Mouse (Mus musculus) lung, postnatal 0 days (tissue): ENCODE measurements at regions not wholly inside any gene's neighbourhood (a gene's known extent, or its start where the extent isn't known, plus 50 kb on each side); places are given as distances from the start of the nearest gene placed in this dataset.
"Not testable (repeated sequence)": the region's sequence is repeated elsewhere in the genome, so short reads cannot be mapped to it uniquely, and the experiment has no call there.

Source experiments
- ATAC-seq: fragments of 200-750 bp; cut with Nextera tagmentation; 2 replicates; pipeline ENCODE4 v1.8.0; 2017; ENCODE audit warnings: moderate library complexity
- DNase-seq: peaks from one replicate; pipeline ENCODE4 v3.0.0-alpha.2; 2016; ENCODE audit warnings: low spot score
- H3K27ac ChIP-seq: fragments of 300-500 bp; sonication (generic); 2 replicates; pipeline ENCODE4 v1.5.1; 2014; ENCODE audit warnings: antibody characterized with exemption, mild to moderate bottlenecking, low read length, mixed read lengths
- H3K27me3 ChIP-seq: fragments of 300-500 bp; sonication (generic); replicated peaks from 2 replicates; pipeline ENCODE4 v1.6.1; 2014; ENCODE audit warnings: low read length, mixed read lengths; ENCODE audit not compliant: insufficient read depth
- H3K36me3 ChIP-seq: fragments of 300-500 bp; sonication (generic); 2 replicates; pipeline ENCODE4 v1.6.1; 2014; ENCODE audit warnings: low read length, mixed read lengths; ENCODE audit not compliant: insufficient read depth
- H3K4me1 ChIP-seq: fragments of 300-500 bp; sonication (generic); 2 replicates; pipeline ENCODE4 v1.6.1; 2014; ENCODE audit warnings: antibody characterized with exemption, low read depth, low read length, mixed read lengths; ENCODE audit not compliant: insufficient read depth
- H3K4me2 ChIP-seq: fragments of 300-500 bp; sonication (generic); replicated peaks from 2 replicates; pipeline ENCODE4 v1.6.1; 2014; ENCODE audit warnings: low read depth, mild to moderate bottlenecking, low read length, moderate library complexity, mixed read lengths
- H3K4me3 ChIP-seq: fragments of 300-500 bp; sonication (generic); 2 replicates; pipeline ENCODE4 v1.5.1; 2014; ENCODE audit warnings: low read depth, low read length
- H3K9ac ChIP-seq: fragments of 300-500 bp; sonication (generic); replicated peaks from 2 replicates; pipeline ENCODE4 v1.6.1; 2014; ENCODE audit warnings: low read depth, mild to moderate bottlenecking
- H3K9me3 ChIP-seq: fragments of 300-500 bp; sonication (generic); 2 replicates; pipeline ENCODE4 v1.6.1; 2016; ENCODE audit warnings: low read length, mixed read lengths
- CTCF ChIP-seq: IDR thresholded peaks from 2 replicates; pipeline ENCODE4 v1.5.1; 2016; ENCODE audit warnings: antibody characterized with exemption, mild to moderate bottlenecking
- EP300 ChIP-seq: IDR thresholded peaks from 2 replicates; pipeline ENCODE4 v1.6.1; 2016; ENCODE audit warnings: antibody characterized with exemption, mild to moderate bottlenecking, control low read depth
- WGBS: fragments of 180-500 bp; shearing (Covaris S2); extraction: QIAGEN DNeasy Blood & Tissue Kit; methylation state at CpG from one replicate; pipeline ENCODE4 v1.1.7; 2014; 5-methylcytosine and 5-hydroxymethylcytosine counted together

DNA sequence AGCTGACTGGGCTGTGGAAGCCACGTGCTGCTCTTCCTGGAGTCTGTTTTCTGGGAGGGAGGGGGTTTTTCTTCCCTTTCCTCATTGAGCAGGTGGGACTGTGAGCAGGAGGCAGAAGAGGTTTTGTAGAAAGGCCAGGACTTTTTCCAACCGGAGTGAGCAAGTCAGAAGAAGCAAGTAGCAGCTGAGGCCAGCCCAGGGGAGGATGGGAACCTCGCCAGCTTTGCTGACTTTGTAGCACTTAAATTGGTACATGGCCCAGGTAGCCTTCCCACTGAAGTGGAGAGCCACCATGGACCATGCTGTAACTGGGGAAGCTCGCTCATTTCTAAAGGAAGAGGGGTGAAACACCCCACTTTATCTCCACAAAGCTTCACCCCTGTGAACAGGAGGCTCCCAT is 154.1 kb downstream of the Kif26a start:
- 61% methylated on average over 4 of the region's 4 CpGs for WGBS
- TF ChIP-seq EP300 = no peak
- no peak for TF ChIP-seq CTCF
- Histone ChIP-seq H3K9me3 (no peaks in the 10 kb centered on the region), H3K27ac (no peak overlapping the region), H3K4me1 (no peaks in the 10 kb centered on the region), H3K9ac (no peak overlapping the region), H3K27me3 (no peaks in the 10 kb centered on the region), H3K4me2 (no peak overlapping the region), H3K36me3 (no peaks in the 10 kb centered on the region), H3K4me3 (no peak overlapping the region)
- ATAC-seq (no peak), DNase-seq (no peak)

DNA sequence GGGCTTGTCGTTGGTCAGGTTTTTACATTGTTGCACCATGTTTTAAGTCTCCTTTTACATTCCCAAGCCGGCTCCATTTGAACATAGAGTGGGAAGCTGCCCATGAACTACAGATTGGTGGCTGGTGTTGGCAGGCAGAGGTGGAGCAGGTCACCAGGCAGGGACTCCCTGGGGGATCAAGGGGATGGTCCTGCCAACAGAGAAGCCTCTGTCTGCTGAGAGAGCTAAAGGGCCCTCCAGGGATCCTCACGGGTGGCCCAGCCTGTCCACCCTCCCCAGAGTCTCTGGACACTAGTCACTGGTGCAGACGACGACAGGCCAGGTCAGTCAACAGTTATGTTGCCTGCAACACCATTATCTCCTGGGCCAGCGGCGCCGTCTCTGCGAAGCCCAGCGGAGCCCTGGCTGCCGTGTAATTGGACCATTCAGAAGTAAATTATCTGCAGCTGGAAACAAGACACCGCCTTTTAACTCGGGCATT is 155.4 kb downstream of the Kif26a start:
- Histone ChIP-seq H3K4me3 (no peak overlapping the region), H3K4me1 (no peaks in the 10 kb centered on the region), H3K4me2 (no peak overlapping the region), H3K9me3 (no peaks in the 10 kb centered on the region), H3K27me3 (no peaks in the 10 kb centered on the region), H3K27ac (no peak overlapping the region), H3K36me3 (no peaks in the 10 kb centered on the region), H3K9ac (no peak overlapping the region)
- TF ChIP-seq EP300 (no peak), CTCF (no peak)
- 34% methylated on average over 13 of the region's 13 CpGs for WGBS
- DNase-seq (no peak), ATAC-seq (no peak)

DNA sequence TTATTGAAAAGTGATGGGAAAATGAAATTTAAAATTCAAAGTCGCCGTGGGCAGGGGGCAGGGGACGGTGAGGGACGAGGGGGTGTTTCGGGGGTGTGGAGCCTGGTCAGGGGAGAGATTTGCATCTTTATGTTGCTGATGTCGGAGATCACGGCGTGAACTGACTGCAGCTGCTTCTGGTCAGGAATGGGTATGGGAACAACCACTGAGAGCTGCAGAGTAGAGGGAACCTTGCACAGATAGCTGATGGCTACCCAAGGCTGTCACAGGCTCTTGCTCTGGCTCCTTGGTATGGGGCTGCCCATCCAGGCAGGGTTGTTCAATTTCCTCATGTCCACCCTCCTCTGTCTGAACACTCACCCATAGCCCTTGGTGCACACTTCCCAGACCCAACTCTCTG is 155.9 kb downstream of the Kif26a start:
- TF ChIP-seq EP300 (no peak), CTCF (no peak)
- H3K27ac ChIP-seq = no peak overlapping the region
- no peak for DNase-seq
- H3K36me3 ChIP-seq = no peaks in the 10 kb centered on the region
- no peak overlapping the region for H3K4me3 ChIP-seq
- H3K4me2 ChIP-seq = no peak overlapping the region
- H3K4me1 ChIP-seq = no peaks in the 10 kb centered on the region
- H3K27me3 ChIP-seq = no peaks in the 10 kb centered on the region
- H3K9me3 ChIP-seq = no peaks in the 10 kb centered on the region
- ATAC-seq = no peak
- H3K9ac ChIP-seq = no peak overlapping the region
- 55% methylated on average over 8 of the region's 8 CpGs for WGBS

DNA sequence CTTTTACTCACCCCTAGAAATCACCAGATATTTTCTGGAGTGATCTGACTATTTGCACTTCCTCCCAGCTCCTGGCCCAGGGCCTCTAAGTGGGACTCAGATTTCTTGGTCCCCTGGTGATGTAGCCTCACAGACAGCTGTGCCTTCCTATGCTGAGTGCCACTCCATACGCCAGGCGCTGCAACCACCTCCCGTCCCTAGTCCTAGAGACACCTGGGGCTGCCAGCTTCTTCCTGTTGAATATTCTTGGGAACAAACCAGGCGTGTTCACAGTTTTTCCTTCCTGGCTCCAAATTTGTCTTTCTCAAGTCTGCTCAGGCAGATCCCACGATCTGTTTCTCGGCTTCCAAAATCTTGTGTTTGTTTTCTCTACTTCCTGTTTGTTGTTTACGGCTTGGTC is 160.2 kb downstream of the Kif26a start:
- Histone ChIP-seq H3K4me1 (no peaks in the 10 kb centered on the region), H3K27me3 (no peaks in the 10 kb centered on the region), H3K27ac (no peak overlapping the region), H3K4me2 (no peak overlapping the region), H3K36me3 (no peaks in the 10 kb centered on the region), H3K9ac (no peak overlapping the region), H3K4me3 (no peak overlapping the region), H3K9me3 (no peaks in the 10 kb centered on the region)
- ATAC-seq (no peak), DNase-seq (no peak)
- WGBS = 34% methylated on average over 7 of the region's 7 CpGs
- no peak for TF ChIP-seq EP300
- TF ChIP-seq CTCF = no peak

DNA sequence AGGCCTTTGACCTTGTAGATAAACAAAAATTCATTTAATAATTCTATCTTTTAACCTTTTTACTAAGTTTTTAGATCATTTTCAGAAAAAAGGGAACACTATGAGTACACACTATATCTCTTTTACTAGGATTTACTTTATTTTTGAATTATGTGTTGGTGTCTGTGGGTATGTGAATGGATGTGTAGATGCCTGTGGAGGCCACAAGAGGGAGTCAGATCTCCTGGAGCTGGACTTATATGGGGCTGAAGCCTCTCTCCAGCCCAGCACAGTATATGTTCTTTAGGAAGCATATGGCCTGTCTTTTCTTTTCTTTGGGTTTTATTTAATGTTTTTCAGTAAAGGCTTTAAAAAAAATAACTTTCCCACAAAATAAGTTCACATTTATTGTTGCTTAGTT is 162.0 kb downstream of the Kif26a start:
- Histone ChIP-seq H3K27me3 (no peaks in the 10 kb centered on the region), H3K4me1 (no peaks in the 10 kb centered on the region), H3K4me2 (no peak overlapping the region), H3K27ac (no peak overlapping the region), H3K4me3 (no peak overlapping the region), H3K9me3 (no peaks in the 10 kb centered on the region), H3K36me3 (no peaks in the 10 kb centered on the region), H3K9ac (no peak overlapping the region)
- TF ChIP-seq CTCF = peak; percentile 38
- TF ChIP-seq EP300 = no peak
- no peak for DNase-seq
- ATAC-seq = no peak

DNA sequence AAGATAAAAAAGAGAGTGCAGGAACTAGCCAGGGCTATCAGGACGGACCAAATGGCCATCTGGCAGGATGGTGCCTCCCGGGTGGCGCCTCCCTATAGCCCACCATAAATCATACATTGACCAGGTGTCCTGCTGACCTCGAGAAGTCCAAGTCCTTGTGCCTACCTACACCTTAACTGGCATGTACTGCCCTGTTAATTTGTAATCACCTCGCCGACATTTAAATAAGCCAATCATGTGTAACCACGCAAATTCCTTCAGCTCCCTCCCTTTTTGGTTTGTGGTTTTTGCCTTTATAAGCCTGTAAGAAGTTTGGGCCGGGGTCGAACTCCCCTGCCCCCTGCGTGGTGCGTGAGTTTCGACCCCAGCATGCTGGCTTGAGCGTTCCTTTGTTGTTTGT is 163.1 kb downstream of the Kif26a start:
- not testable (repeated sequence) for H3K9me3 ChIP-seq, DNase-seq, H3K27ac ChIP-seq, H3K27me3 ChIP-seq, ATAC-seq, H3K9ac ChIP-seq, H3K4me2 ChIP-seq, H3K36me3 ChIP-seq, H3K4me1 ChIP-seq, H3K4me3 ChIP-seq
- 88% methylated on average over 13 of the region's 13 CpGs for WGBS

DNA sequence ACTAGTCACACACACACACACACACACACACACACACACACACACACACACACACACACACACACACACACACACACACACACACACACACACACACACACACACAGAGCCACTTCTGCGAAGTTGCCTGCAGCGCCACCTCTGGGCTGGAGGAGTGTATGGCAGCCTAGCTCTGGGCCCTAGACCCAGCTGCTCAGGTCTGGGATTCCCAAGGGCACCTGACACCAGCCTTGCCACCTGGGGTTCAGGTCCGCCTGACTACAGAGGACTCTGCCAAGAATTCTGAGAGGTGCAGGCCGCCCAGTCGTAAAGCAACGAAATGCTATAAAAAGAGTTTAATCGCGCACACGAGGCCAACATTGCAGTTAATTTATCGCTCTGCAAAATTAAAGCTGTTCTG is 163.8 kb downstream of the Kif26a start:
- Histone ChIP-seq H3K4me2 (no peak overlapping the region), H3K27ac (no peak overlapping the region), H3K27me3 (no peaks in the 10 kb centered on the region), H3K4me1 (no peaks in the 10 kb centered on the region), H3K9ac (no peak overlapping the region), H3K36me3 (no peaks in the 10 kb centered on the region), H3K4me3 (no peak overlapping the region), H3K9me3 (no peaks in the 10 kb centered on the region)
- TF ChIP-seq CTCF = peak; percentile 58
- no peak for TF ChIP-seq EP300
- ATAC-seq (no peak), DNase-seq (no peak)
- WGBS = 85% methylated on average over 10 of the region's 10 CpGs
